Mouse (Mus musculus) left cerebral cortex, adult 9 months (tissue): ENCODE measurements around the gene Gm21797.
"Not testable (repeated sequence)": the region's sequence is repeated elsewhere in the genome, so short reads cannot be mapped to it uniquely, and the experiment has no call there.

Source experiments
- DNase-seq, 2 experiments: peaks; one replicate each; pipeline ENCODE4 v3.0.0; 2022; ENCODE audit warnings: low spot score in 2 of 2

Gm21797 gene

GRCm38 (mm10) chrY:40775665-40776064, at the start of gene Gm21797:
TSS of gene Gm21797 (minus strand) at chrY:40775765.
- DNase-seq = not testable (repeated sequence)

DNA sequence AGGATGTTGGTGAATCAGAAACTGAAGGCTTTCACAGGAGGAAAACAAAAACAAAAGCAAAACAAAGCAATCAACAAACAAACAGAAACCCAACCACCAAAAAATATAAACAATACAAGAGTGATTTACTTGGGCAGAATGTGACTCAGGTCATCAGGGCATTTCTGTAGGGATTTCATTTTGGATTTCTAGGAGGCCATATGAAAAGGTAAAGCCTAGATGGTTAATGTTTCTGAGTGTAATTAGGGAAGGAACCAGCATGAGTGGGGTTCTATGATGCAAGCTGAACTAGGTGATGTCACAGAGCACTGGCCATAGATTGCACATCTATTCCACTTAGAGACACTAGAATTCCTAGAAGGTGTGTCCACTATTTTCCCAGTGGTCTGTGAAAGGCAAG, 29.0 kb upstream of the Gm21797 start, which contains the start of gene Gm20795:
Gm20795 (plus strand) TSS at position 301 of the 400 bp plus-strand sequence.
- not testable (repeated sequence) for DNase-seq
